Mouse (Mus musculus) forebrain, embryonic 16.5 days (tissue): ENCODE measurements around the gene Gng4. TPM values are rescaled to one million over a fixed set of nuclear protein-coding genes. Genes with fewer than 3 reads are reported as not detected.

Source experiments
- ATAC-seq: fragments of 200-750 bp; cut with Nextera tagmentation; 2 replicates; pipeline ENCODE4 v1.8.0; 2017; ENCODE audit warnings: mild to moderate bottlenecking, moderate library complexity
- H3K27ac ChIP-seq: fragments of 300-500 bp; sonication (generic); 2 replicates; pipeline ENCODE4 v1.5.1; 2014; ENCODE audit warnings: low read length, control low read depth
- H3K27me3 ChIP-seq: fragments of 300-500 bp; sonication (generic); replicated peaks from 2 replicates; pipeline ENCODE4 v1.6.1; 2014; ENCODE audit warnings: low read length; ENCODE audit not compliant: control insufficient read depth, insufficient read depth
- H3K36me3 ChIP-seq: fragments of 300-500 bp; sonication (generic); 2 replicates; pipeline ENCODE4 v1.6.1; 2014; ENCODE audit not compliant: control insufficient read depth, insufficient read depth
- H3K4me1 ChIP-seq: fragments of 300-500 bp; sonication (generic); replicated peaks from 2 replicates; pipeline ENCODE4 v1.6.1; 2014; ENCODE audit warnings: low read length; ENCODE audit not compliant: control insufficient read depth, insufficient read depth
- H3K4me2 ChIP-seq: fragments of 300-500 bp; sonication (generic); 2 replicates; pipeline ENCODE4 v1.6.1; 2014; ENCODE audit warnings: mild to moderate bottlenecking, low read length, control low read depth
- H3K4me3 ChIP-seq: fragments of 300-500 bp; sonication (generic); replicated peaks from 2 replicates; pipeline ENCODE4 v1.5.1; 2014; ENCODE audit warnings: mild to moderate bottlenecking, low read length, control low read depth
- H3K9ac ChIP-seq: fragments of 300-500 bp; sonication (generic); replicated peaks from 2 replicates; pipeline ENCODE4 v1.6.1; 2014; ENCODE audit warnings: low read depth, low read length, control low read depth
- H3K9me3 ChIP-seq: fragments of 300-500 bp; sonication (generic); 2 replicates; pipeline ENCODE4 v1.6.1; 2016; ENCODE audit warnings: low read length; ENCODE audit not compliant: control insufficient read depth
- WGBS: fragments of 180-500 bp; shearing (Covaris S2); extraction: QIAGEN DNeasy Blood & Tissue Kit; methylation state at CpG from one replicate; pipeline ENCODE4 v1.1.7; 2014; 5-methylcytosine and 5-hydroxymethylcytosine counted together
- polyA plus RNA-seq: library from polyadenylated mRNA; unstranded; fragments of >200 nt; fragmentation: Nextera tagmentation; extraction: Ambion mirVana; gene quantifications from 2 replicates; pipeline ENCODE4 v1.2.1, GENCODE M21; 2015

The Gng4 gene
- 25.0 and 39.5 TPM in 2 replicates for polyA plus RNA-seq

- Histone ChIP-seq H3K9me3 (no peaks in the 10 kb centered on the region), H3K27ac (no peak within 1 kb of the TSS), H3K27me3 (peaks cover 7% of the 10 kb centered on the region), H3K36me3 (no peaks in the 10 kb centered on the region), H3K4me1 (peaks cover 15% of the 10 kb centered on the region), H3K4me3 (peak within 1 kb of the TSS; percentile 67), H3K4me2 (peak within 1 kb of the TSS; percentile 81), H3K9ac (peak within 1 kb of the TSS; percentile 61)
- WGBS: 0% methylated on average over 42 of the region's 43 CpGs
- peak; percentile 86 for ATAC-seq
Observed at GRCm38 (mm10) chr13:13783894-13784419, at the start of gene Gng4. TSS of gene Gng4 (plus strand) at chr13:13784059.

DNA sequence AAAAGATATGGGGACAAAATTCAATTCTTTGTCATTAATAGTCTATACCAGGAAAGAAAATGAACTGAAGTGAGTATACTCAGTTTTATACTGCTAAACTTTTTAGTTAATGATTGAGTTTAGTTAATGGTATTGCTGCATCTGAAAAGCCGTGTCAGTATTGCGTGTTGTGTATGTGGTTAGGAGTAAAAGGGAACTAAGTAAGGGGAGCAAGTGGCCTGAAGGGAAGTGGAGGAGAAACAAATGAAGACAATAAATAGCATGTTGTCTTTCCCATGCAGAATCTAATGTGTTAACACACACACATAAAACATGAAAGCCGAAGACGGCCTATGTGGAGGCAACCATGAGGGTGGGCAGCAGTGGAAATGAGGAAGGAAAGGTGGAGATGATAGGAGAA is 44.6 kb upstream of the Gng4 start:
- Histone ChIP-seq H3K4me3 (no peak overlapping the region), H3K9me3 (no peaks in the 10 kb centered on the region), H3K27ac (no peak overlapping the region), H3K27me3 (no peaks in the 10 kb centered on the region), H3K4me1 (no peaks in the 10 kb centered on the region), H3K4me2 (no peak overlapping the region), H3K36me3 (peaks cover 7% of the 10 kb centered on the region), H3K9ac (no peak overlapping the region)
- over 99% methylated on average over 4 of the region's 4 CpGs for WGBS
- ATAC-seq: no peak

DNA sequence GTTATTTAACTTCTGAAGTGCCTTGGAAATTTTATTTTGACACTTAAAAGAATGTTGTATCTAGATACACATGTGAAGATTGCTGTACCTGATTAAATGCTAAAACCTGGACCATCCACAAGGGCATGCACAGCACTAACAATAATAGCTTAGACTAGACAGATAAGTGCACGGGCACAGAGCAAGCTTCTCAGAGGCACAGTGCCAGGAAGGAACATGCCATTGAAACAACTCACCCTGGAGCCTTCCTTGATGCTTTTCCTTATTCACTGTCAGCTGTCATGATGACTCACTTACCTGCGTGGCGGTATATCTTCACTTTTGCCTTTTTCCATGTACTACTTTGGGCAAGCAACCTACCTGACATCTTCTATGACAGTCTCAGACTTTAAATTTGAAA is 37.9 kb upstream of the Gng4 start:
- no peak overlapping the region for H3K27ac ChIP-seq
- H3K36me3 ChIP-seq: peaks cover 8% of the 10 kb centered on the region
- no peak overlapping the region for H3K4me3 ChIP-seq
- no peaks in the 10 kb centered on the region for H3K27me3 ChIP-seq
- no peak overlapping the region for H3K9ac ChIP-seq
- H3K4me1 ChIP-seq: no peaks in the 10 kb centered on the region
- 89% methylated on average over 3 of the region's 3 CpGs for WGBS
- no peak overlapping the region for H3K4me2 ChIP-seq
- H3K9me3 ChIP-seq: no peaks in the 10 kb centered on the region
- ATAC-seq: no peak

GRCm38 (mm10) chr13:13775778-13776494 is 7.9 kb upstream of the Gng4 start:
- no peak overlapping the region for H3K27ac ChIP-seq
- no peaks in the 10 kb centered on the region for H3K36me3 ChIP-seq
- H3K9me3 ChIP-seq: no peaks in the 10 kb centered on the region
- H3K9ac ChIP-seq: no peak overlapping the region
- ATAC-seq: peak; percentile 62
- no peaks in the 10 kb centered on the region for H3K27me3 ChIP-seq
- H3K4me1 ChIP-seq: no peaks in the 10 kb centered on the region
- no peak overlapping the region for H3K4me2 ChIP-seq
- H3K4me3 ChIP-seq: no peak overlapping the region

DNA sequence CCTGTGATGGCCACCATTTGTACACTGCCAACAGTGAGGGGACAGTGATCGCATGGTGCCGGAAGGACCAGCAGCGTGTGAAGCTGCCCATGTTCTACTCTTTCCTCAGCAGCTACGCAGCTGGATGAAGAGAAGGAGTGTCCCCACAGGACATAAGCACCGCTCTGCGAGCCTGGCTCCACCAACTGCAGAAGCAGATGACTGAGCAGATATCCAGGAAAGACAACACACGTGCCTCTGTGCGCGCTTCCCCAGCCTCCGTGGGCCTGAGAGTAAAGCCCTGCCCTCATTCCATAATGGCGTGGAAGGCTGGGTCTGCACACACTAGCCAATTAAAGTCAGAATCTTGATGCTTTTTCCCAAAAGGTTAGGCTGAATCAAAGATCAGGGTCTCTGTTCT is 6.8 kb upstream of the Gng4 start:
- no peak overlapping the region for H3K9ac ChIP-seq
- H3K4me3 ChIP-seq: no peak overlapping the region
- H3K27ac ChIP-seq: no peak overlapping the region
- WGBS: 93% methylated on average over 11 of the region's 11 CpGs
- no peaks in the 10 kb centered on the region for H3K9me3 ChIP-seq
- no peaks in the 10 kb centered on the region for H3K4me1 ChIP-seq
- no peak overlapping the region for H3K4me2 ChIP-seq
- H3K36me3 ChIP-seq: no peaks in the 10 kb centered on the region
- no peak for ATAC-seq
- H3K27me3 ChIP-seq: no peaks in the 10 kb centered on the region

DNA sequence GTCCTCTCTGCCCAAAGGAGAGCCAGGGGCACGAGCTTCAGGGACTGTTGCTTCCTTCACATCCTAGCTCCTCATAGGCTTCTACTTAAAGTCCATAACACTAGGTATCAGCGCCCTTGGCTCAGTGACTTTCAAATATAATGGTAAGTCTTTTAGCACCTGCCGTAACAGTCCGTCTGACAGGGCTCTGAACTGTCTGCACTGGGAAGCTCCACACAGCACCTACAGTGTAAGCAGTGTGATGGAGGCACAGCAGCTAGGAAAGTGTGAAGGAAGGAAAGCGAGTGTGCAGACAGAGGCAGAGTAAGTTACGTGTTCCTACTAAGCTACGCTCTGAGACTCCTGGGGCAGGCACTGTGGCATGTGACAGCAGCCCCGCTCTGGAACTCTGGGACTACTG is 6.2 kb upstream of the Gng4 start:
- Histone ChIP-seq H3K27me3 (no peaks in the 10 kb centered on the region), H3K4me2 (no peak overlapping the region), H3K4me3 (no peak overlapping the region), H3K27ac (no peak overlapping the region), H3K4me1 (no peaks in the 10 kb centered on the region), H3K36me3 (no peaks in the 10 kb centered on the region), H3K9me3 (no peaks in the 10 kb centered on the region), H3K9ac (no peak overlapping the region)
- WGBS: 75% methylated on average over 8 of the region's 8 CpGs
- no peak for ATAC-seq

GRCm38 (mm10) chr13:13778837-13779458 is 4.9 kb upstream of the Gng4 start:
- Histone ChIP-seq H3K4me3 (no peak overlapping the region), H3K4me2 (no peak overlapping the region), H3K9me3 (no peaks in the 10 kb centered on the region), H3K27ac (no peak overlapping the region), H3K9ac (no peak overlapping the region), H3K36me3 (no peaks in the 10 kb centered on the region), H3K27me3 (no peaks in the 10 kb centered on the region), H3K4me1 (peaks cover 3% of the 10 kb centered on the region)
- no peak for ATAC-seq
- WGBS: 83% methylated on average over 1 of the region's 1 CpGs

DNA sequence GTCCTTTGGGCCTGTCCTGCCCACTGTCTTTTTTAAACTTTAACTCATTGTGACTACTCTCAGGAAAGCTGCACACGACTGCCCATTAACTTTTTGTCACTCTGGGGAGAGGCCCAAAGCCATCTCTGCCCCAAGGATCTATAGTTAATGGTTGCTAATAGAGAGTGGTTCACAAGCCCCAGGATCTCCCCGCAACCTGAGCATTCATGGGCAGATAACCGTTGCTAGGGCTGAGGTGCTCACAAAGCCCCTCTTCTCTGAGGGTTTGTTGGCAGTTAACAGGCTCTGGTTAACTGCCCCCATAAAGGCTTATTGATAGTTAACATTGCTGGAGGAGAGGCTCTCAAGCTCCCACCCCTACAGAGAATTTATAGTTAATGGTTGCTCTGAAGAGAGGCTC is 3.6 kb upstream of the Gng4 start:
- Histone ChIP-seq H3K4me1 (peaks cover 11% of the 10 kb centered on the region), H3K9ac (no peak overlapping the region), H3K4me3 (no peak overlapping the region), H3K27me3 (no peaks in the 10 kb centered on the region), H3K36me3 (no peaks in the 10 kb centered on the region), H3K27ac (no peak overlapping the region), H3K4me2 (no peak overlapping the region), H3K9me3 (no peaks in the 10 kb centered on the region)
- WGBS: 72% methylated on average over 3 of the region's 3 CpGs
- ATAC-seq: no peak

DNA sequence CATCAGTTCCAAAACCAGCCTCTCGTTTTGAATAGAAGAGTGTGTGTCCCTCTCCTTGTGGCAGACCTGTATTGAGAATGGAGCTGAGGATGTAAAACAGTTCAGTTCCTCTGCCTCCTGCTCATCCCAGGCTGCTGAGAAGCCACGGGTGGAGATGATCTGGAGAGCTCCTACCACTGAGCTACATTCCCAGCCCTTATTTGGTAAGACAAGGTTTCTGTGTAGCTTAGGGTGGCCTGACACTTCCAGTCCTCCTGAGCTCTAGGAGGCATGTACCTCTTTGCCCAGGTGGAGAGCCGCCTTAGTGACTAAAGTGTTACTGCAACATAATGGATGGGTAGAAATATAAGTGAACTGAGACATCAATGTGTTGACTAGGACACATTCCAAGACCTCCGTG is 2.8 kb upstream of the Gng4 start:
- Histone ChIP-seq H3K4me3 (no peak overlapping the region), H3K27me3 (peaks cover 5% of the 10 kb centered on the region), H3K9ac (no peak overlapping the region), H3K4me2 (no peak overlapping the region), H3K9me3 (no peaks in the 10 kb centered on the region), H3K4me1 (peaks cover 15% of the 10 kb centered on the region), H3K27ac (no peak overlapping the region), H3K36me3 (no peaks in the 10 kb centered on the region)
- 82% methylated on average over 4 of the region's 4 CpGs for WGBS
- ATAC-seq: no peak
